ENCODE assay signal across 8 mouse cellular contexts in the genomic region with DNA sequence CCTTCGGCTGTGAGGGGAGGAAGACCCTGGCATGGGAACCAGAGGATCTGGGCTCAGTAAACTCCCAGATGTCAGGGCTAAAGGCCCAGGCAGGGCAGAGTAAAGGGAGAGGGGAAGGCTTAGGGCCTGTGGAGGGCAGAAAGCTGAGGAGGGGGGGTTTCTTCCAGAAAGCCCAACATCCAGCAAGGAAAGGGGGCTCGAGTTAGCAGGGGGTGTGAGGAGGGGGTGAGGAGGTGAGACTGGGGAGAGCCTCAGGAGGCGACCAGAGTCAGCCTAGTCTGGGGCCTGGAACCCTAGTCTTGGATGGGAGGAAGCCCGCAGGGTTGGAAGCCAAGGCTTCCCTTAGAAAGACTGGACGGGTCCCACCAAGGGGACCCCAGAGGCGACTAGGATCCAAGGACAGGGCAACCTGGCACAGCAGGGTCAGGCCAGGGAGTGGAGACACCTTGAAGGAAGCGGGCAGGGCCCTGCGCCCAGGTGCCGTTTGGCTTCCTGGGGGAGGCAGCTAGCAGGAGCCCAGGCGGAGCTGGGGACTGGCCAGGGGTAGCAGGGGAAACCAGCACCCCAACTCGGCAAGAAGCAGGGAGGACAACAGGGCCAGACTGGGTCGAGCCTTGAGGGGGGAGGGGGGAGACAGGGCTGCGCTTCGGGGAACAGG. TPM values are rescaled to one million over a fixed set of nuclear protein-coding genes. Genes with fewer than 3 reads are reported as not detected.
A peak's percentile ranks its signal among the peaks of the same experiment; 100 is the strongest.
DNase-seq lines count a peak whose midpoint lies in the region; ATAC-seq and TF ChIP-seq lines count a peak whose summit lies in the region.

No protein-coding gene starts in this region.

- peak overlapping the region; percentile 89 for H3K4me2 ChIP-seq in lung, postnatal 0 days (replicated peaks; ENCODE audit: low read depth, low read length)
- H3K4me2 ChIP-seq in myocyte (ENCODE audit: low read depth), result peak overlapping the region; percentile 69

- 3% methylated on average over 14 of the region's 14 CpGs for WGBS in cerebellum, adult 2 months
- WGBS in lung, postnatal 0 days, result 1% methylated on average over 13 of the region's 14 CpGs

- peak overlapping the region; percentile 100 for H3K4me3 ChIP-seq in cerebellum, adult 2 months (replicated peaks; ENCODE audit: insufficient read depth, low read depth, low read length)
- H3K4me3 ChIP-seq in lung, postnatal 0 days (ENCODE audit: low read depth, low read length), result peak overlapping the region; percentile 99
- peak overlapping the region; percentile 64 for H3K4me3 ChIP-seq in myocyte

- no peaks in the 10 kb centered on the region for H3K9me3 ChIP-seq in lung, postnatal 0 days (ENCODE audit: low read length)

- no peak for TF ChIP-seq EP300 in lung, postnatal 0 days (IDR thresholded peaks at IDR 0.05)

- no peak overlapping the region for H3K27ac ChIP-seq in cerebellum, adult 2 months (ENCODE audit: insufficient read depth, low read length)
- peak overlapping the region; percentile 83 for H3K27ac ChIP-seq in lung, postnatal 0 days (ENCODE audit: low read length)

- peak in 1 of 2 experiments; percentile 36 for DNase-seq in cerebellum, adult 2 months
- DNase-seq in cerebellum, postnatal 10 days, result no peak
- no peak for DNase-seq in lung, postnatal 0 days (ENCODE audit: low spot score)
- no peak for DNase-seq in lung, postnatal 10 days
- no peak for DNase-seq in gastrocnemius, adult 8-10 months (ENCODE audit: low spot score in 2 of 2)
- no peak for DNase-seq in adrenal gland, postnatal 14 days

- no peak; the same call in 1 of the 2 replicates for ATAC-seq in lung, postnatal 0 days
- ATAC-seq in inflammation-experienced regulatory T-cells, adult 6 months, result peak; percentile 25

- H3K27me3 ChIP-seq in cerebellum, adult 2 months (ENCODE audit: control insufficient read depth, insufficient read depth, low read length), result no peaks in the 10 kb centered on the region
- H3K27me3 ChIP-seq in lung, postnatal 0 days (replicated peaks; ENCODE audit: insufficient read depth, low read length), result no peaks in the 10 kb centered on the region
- no peaks in the 10 kb centered on the region for H3K27me3 ChIP-seq in myocyte (ENCODE audit: control insufficient read depth, insufficient read depth, insufficient read length)

- TF ChIP-seq CTCF in cerebellum, adult 2 months (IDR thresholded peaks at IDR 0.05; ENCODE audit: borderline replicate concordance, insufficient read depth, low read depth, low read length), result no peak
- no peak for TF ChIP-seq CTCF in lung, postnatal 0 days (IDR thresholded peaks at IDR 0.05)

- no peak for TF ChIP-seq POLR2A in cerebellum, adult 2 months (IDR thresholded peaks at IDR 0.05; ENCODE audit: borderline replicate concordance, insufficient read depth, low read length)
- no peak for TF ChIP-seq POLR2A in myocyte (IDR thresholded peaks at IDR 0.05; ENCODE audit: insufficient read length, low read depth)

- no peaks in the 10 kb centered on the region for H3K36me3 ChIP-seq in lung, postnatal 0 days (ENCODE audit: insufficient read depth, low read length)
- no peaks in the 10 kb centered on the region for H3K36me3 ChIP-seq in myocyte (ENCODE audit: control insufficient read depth, insufficient read depth)

- H3ac ChIP-seq in myocyte (ENCODE audit: control insufficient read depth, insufficient read length), result peak overlapping the region; percentile 93

- H3K79me2 ChIP-seq in myocyte (ENCODE audit: control insufficient read depth, insufficient read depth), result peaks cover 20% of the 10 kb centered on the region

- peak overlapping the region; percentile 87 for H3K9ac ChIP-seq in lung, postnatal 0 days (replicated peaks; ENCODE audit: low read depth)

- H3K4me1 ChIP-seq in cerebellum, adult 2 months (ENCODE audit: control insufficient read depth, insufficient read depth, low read length), result peaks cover 15% of the 10 kb centered on the region
- H3K4me1 ChIP-seq in lung, postnatal 0 days (ENCODE audit: insufficient read depth, low read depth, low read length), result peaks cover 10% of the 10 kb centered on the region

TF ChIP-seq in myocyte, 11 proteins besides CTCF, POLR2A, EP300 and RAD21:
- no peak for TF ChIP-seq USF1 (IDR thresholded peaks at IDR 0.05; ENCODE audit: low read depth)
- no peak for TF ChIP-seq E2F4 (IDR thresholded peaks at IDR 0.05; ENCODE audit: insufficient read depth)
- no peak for TF ChIP-seq TCF3 (IDR thresholded peaks at IDR 0.05; ENCODE audit: insufficient read length, low read depth)
- no peak for TF ChIP-seq CEBPB (IDR thresholded peaks at IDR 0.05; ENCODE audit: insufficient read depth, poor library complexity, severe bottlenecking)
- TF ChIP-seq MAX (IDR thresholded peaks at IDR 0.05; ENCODE audit: low read depth), result no peak
- no peak for TF ChIP-seq MYOG (IDR thresholded peaks at IDR 0.05; ENCODE audit: control insufficient read depth in 1 of 3, insufficient read depth in 1 of 3, insufficient read length in 2 of 3, low read depth in 2 of 3)
- TF ChIP-seq SRF (IDR thresholded peaks at IDR 0.05; ENCODE audit: control insufficient read depth, insufficient read length, low read depth), result no peak
- TF ChIP-seq POLR2AphosphoS2 (IDR thresholded peaks at IDR 0.05; ENCODE audit: insufficient read length, low read depth), result no peak
- TF ChIP-seq REST (IDR thresholded peaks at IDR 0.05; ENCODE audit: insufficient read depth, insufficient read length), result no peak
- no peak for TF ChIP-seq TCF12 (IDR thresholded peaks at IDR 0.05; ENCODE audit: insufficient read depth, poor library complexity, severe bottlenecking)
- no peak for TF ChIP-seq MYOD1 (IDR thresholded peaks at IDR 0.05; ENCODE audit: control insufficient read depth in 1 of 3, insufficient read length in 2 of 3, low read depth in 2 of 3)

RNA-seq across cellular contexts. Expression of a gene that starts 1.1 kb away (rescaled TPM):
- polyA plus RNA-seq in cerebellum, adult 2 months (2012; rRNA removed), result 50.3 and 52.8 TPM in 2 replicates
- 7.4 and 7.9 TPM in 2 replicates for polyA plus RNA-seq in lung, postnatal 0 days (2015; fragmentation: Nextera tagmentation; extraction: Ambion mirVana)
- polyA plus RNA-seq in inflammation-experienced regulatory T-cells, adult 6 months (2017; shearing (Covaris generic)), result 1 to 10 TPM in 1 of 3 experiments, under 1 TPM in 2; 0.87 to 1.3 (median 0.89) TPM
- polyA plus RNA-seq in myocyte (2012; fragmentation: generic; extraction: Trizol), result 18.2 TPM
- 10 to 100 TPM; 18.0 to 20.0 (median 19.8) TPM for total RNA-seq in gastrocnemius, adult 8-10 months (2022)
- total RNA-seq in adrenal gland, postnatal 14 days (2021), result 45.1 and 45.2 TPM in 2 replicates

RNA-seq across cellular contexts. Expression of a gene that starts 5.6 kb away (rescaled TPM):
- 0.21 and 0.57 TPM in 2 replicates for polyA plus RNA-seq in cerebellum, adult 2 months (2012; rRNA removed)
- polyA plus RNA-seq in lung, postnatal 0 days (2015; fragmentation: Nextera tagmentation; extraction: Ambion mirVana), result 1.1 and 1.4 TPM in 2 replicates
- polyA plus RNA-seq in inflammation-experienced regulatory T-cells, adult 6 months (2017; shearing (Covaris generic)), result not detected
- polyA plus RNA-seq in myocyte (2012; fragmentation: generic; extraction: Trizol), result not detected
- under 1 TPM; 0.27 to 0.80 (median 0.35) TPM for total RNA-seq in gastrocnemius, adult 8-10 months (2022)
- total RNA-seq in adrenal gland, postnatal 14 days (2021), result 21.8 and 22.0 TPM in 2 replicates

RNA-seq across cellular contexts. Expression of a gene that starts 50.6 kb away (rescaled TPM):
- 8.6 and 9.2 TPM in 2 replicates for polyA plus RNA-seq in cerebellum, adult 2 months (2012; rRNA removed)
- polyA plus RNA-seq in lung, postnatal 0 days (2015; fragmentation: Nextera tagmentation; extraction: Ambion mirVana), result 2.6 and 3.0 TPM in 2 replicates
- polyA plus RNA-seq in inflammation-experienced regulatory T-cells, adult 6 months (2017; shearing (Covaris generic)), result under 1 TPM; 0.63 to 0.99 (median 0.65) TPM
- 7.8 TPM for polyA plus RNA-seq in myocyte (2012; fragmentation: generic; extraction: Trizol)
- total RNA-seq in gastrocnemius, adult 8-10 months (2022), result 1 to 10 TPM; 2.1 to 2.7 (median 2.3) TPM
- total RNA-seq in adrenal gland, postnatal 14 days (2021), result 6.7 and 8.6 TPM in 2 replicates

RNA-seq across cellular contexts. Expression of a gene that starts 50.7 kb away (rescaled TPM):
- 23.0 and 26.2 TPM in 2 replicates for polyA plus RNA-seq in cerebellum, adult 2 months (2012; rRNA removed)
- polyA plus RNA-seq in lung, postnatal 0 days (2015; fragmentation: Nextera tagmentation; extraction: Ambion mirVana), result 85.5 and 91.9 TPM in 2 replicates
- 10 to 100 TPM; 24.6 to 47.8 (median 43.3) TPM for polyA plus RNA-seq in inflammation-experienced regulatory T-cells, adult 6 months (2017; shearing (Covaris generic))
- 57.3 TPM for polyA plus RNA-seq in myocyte (2012; fragmentation: generic; extraction: Trizol)
- 10 to 100 TPM in 1 of 4 experiments, 1 to 10 TPM in 3; 7.6 to 10.2 (median 8.8) TPM for total RNA-seq in gastrocnemius, adult 8-10 months (2022)
- total RNA-seq in adrenal gland, postnatal 14 days (2021), result 69.4 and 71.2 TPM in 2 replicates

RNA-seq across cellular contexts. Expression of a gene that starts 53.0 kb away (rescaled TPM):
- polyA plus RNA-seq in cerebellum, adult 2 months (2012; rRNA removed), result 0.08 and 0.11 TPM in 2 replicates
- polyA plus RNA-seq in lung, postnatal 0 days (2015; fragmentation: Nextera tagmentation; extraction: Ambion mirVana), result 34.0 and 42.4 TPM in 2 replicates
- under 1 TPM in 1 of 3 experiments, not detected in 2; 0.25 TPM for polyA plus RNA-seq in inflammation-experienced regulatory T-cells, adult 6 months (2017; shearing (Covaris generic))
- polyA plus RNA-seq in myocyte (2012; fragmentation: generic; extraction: Trizol), result 1,561 TPM
- total RNA-seq in gastrocnemius, adult 8-10 months (2022), result over 10,000 TPM; 38,224 to 44,934 (median 40,442) TPM
- total RNA-seq in adrenal gland, postnatal 14 days (2021), result 0.74 and 0.79 TPM in 2 replicates
